Mouse (Mus musculus) forebrain, embryonic 12.5 days (tissue): ENCODE measurements around the gene Glcci1. TPM values are rescaled to one million over a fixed set of nuclear protein-coding genes. Genes with fewer than 3 reads are reported as not detected.

Source experiments
- ATAC-seq: fragments of 200-750 bp; cut with Nextera tagmentation; 2 replicates; pipeline ENCODE4 v1.8.0; 2017; ENCODE audit warnings: moderate TSS enrichment; ENCODE audit not compliant: low FRiP score
- H3K27ac ChIP-seq: fragments of 300-500 bp; sonication (generic); 2 replicates; pipeline ENCODE4 v1.5.1; 2016; ENCODE audit warnings: mild to moderate bottlenecking
- H3K27me3 ChIP-seq: fragments of 300-500 bp; sonication (generic); 2 replicates; pipeline ENCODE4 v1.6.1; 2016; ENCODE audit warnings: mild to moderate bottlenecking
- H3K36me3 ChIP-seq: fragments of 300-500 bp; sonication (generic); replicated peaks from 2 replicates; pipeline ENCODE4 v1.6.1; 2016; ENCODE audit warnings: mild to moderate bottlenecking
- H3K4me1 ChIP-seq: fragments of 300-500 bp; sonication (generic); 2 replicates; pipeline ENCODE4 v1.6.1; 2016
- H3K4me2 ChIP-seq: fragments of 300-500 bp; sonication (generic); 2 replicates; pipeline ENCODE4 v1.6.1; 2016; ENCODE audit warnings: mild to moderate bottlenecking, moderate library complexity
- H3K4me3 ChIP-seq: fragments of 300-500 bp; sonication (generic); replicated peaks from 2 replicates; pipeline ENCODE4 v1.5.1; 2016; ENCODE audit warnings: mild to moderate bottlenecking
- H3K9ac ChIP-seq: fragments of 300-500 bp; sonication (generic); 2 replicates; pipeline ENCODE4 v1.6.1; 2016; ENCODE audit warnings: mild to moderate bottlenecking
- H3K9me3 ChIP-seq: fragments of 300-500 bp; sonication (generic); 2 replicates; pipeline ENCODE4 v1.6.1; 2016
- WGBS: fragments of 180-500 bp; shearing (Covaris S2); methylation state at CpG from one replicate; pipeline ENCODE4 v1.1.7; 2016; 5-methylcytosine and 5-hydroxymethylcytosine counted together
- polyA plus RNA-seq: library from polyadenylated mRNA; unstranded; fragments of >200 nt; fragmentation: Nextera tagmentation; extraction: Ambion mirVana; gene quantifications from 2 replicates; pipeline ENCODE4 v1.2.1, GENCODE M21; 2016

Gene Glcci1
- polyA plus RNA-seq, 1 experiment from 2014 or later, result 18.8 TPM

- Histone ChIP-seq H3K4me3 (no peak overlapping the region), H3K36me3 (no peaks in the 10 kb centered on the region), H3K9me3 (no peaks in the 10 kb centered on the region), H3K4me2 (no peak overlapping the region), H3K27me3 (no peaks in the 10 kb centered on the region), H3K4me1 (no peaks in the 10 kb centered on the region), H3K27ac (no peak overlapping the region), H3K9ac (no peak overlapping the region)
- no peak for ATAC-seq
- WGBS, result 83% methylated on average over 4 of the region's 4 CpGs
Measured at GRCm38 (mm10) chr6:8619582-8620350, 110.4 kb downstream of the Glcci1 start.

- no peak for ATAC-seq
- Histone ChIP-seq H3K4me2 (no peak overlapping the region), H3K9me3 (no peaks in the 10 kb centered on the region), H3K36me3 (no peaks in the 10 kb centered on the region), H3K4me3 (no peak overlapping the region), H3K9ac (no peak overlapping the region), H3K4me1 (no peaks in the 10 kb centered on the region), H3K27ac (no peak overlapping the region), H3K27me3 (no peaks in the 10 kb centered on the region)
- 77% methylated on average over 3 of the region's 3 CpGs for WGBS
Measured at GRCm38 (mm10) chr6:8623045-8623444, 113.6 kb downstream of the Glcci1 start.

GRCm38 (mm10) chr6:8628226-8628625 lies 118.8 kb downstream of the Glcci1 start:
- WGBS, result 90% methylated on average over 8 of the region's 8 CpGs
- ATAC-seq, result no peak
- Histone ChIP-seq H3K9me3 (no peaks in the 10 kb centered on the region), H3K4me3 (no peak overlapping the region), H3K36me3 (no peaks in the 10 kb centered on the region), H3K27ac (no peak overlapping the region), H3K9ac (no peak overlapping the region), H3K27me3 (no peaks in the 10 kb centered on the region), H3K4me1 (no peaks in the 10 kb centered on the region), H3K4me2 (no peak overlapping the region)

GRCm38 (mm10) chr6:8628715-8629267 lies 119.4 kb downstream of the Glcci1 start:
- H3K36me3 ChIP-seq, result no peaks in the 10 kb centered on the region
- H3K27ac ChIP-seq, result no peak overlapping the region
- H3K4me3 ChIP-seq, result no peak overlapping the region
- ATAC-seq, result no peak
- WGBS, result 92% methylated on average over 7 of the region's 7 CpGs
- no peak overlapping the region for H3K9ac ChIP-seq
- no peak overlapping the region for H3K4me2 ChIP-seq
- H3K4me1 ChIP-seq, result no peaks in the 10 kb centered on the region
- no peaks in the 10 kb centered on the region for H3K27me3 ChIP-seq
- no peaks in the 10 kb centered on the region for H3K9me3 ChIP-seq

- Histone ChIP-seq H3K9me3 (no peaks in the 10 kb centered on the region), H3K4me2 (no peak overlapping the region), H3K4me1 (no peaks in the 10 kb centered on the region), H3K27me3 (no peaks in the 10 kb centered on the region), H3K36me3 (no peaks in the 10 kb centered on the region), H3K4me3 (no peak overlapping the region), H3K27ac (no peak overlapping the region), H3K9ac (no peak overlapping the region)
- no peak for ATAC-seq
- 90% methylated on average over 7 of the region's 7 CpGs for WGBS
Measured at GRCm38 (mm10) chr6:8630531-8630930, 121.1 kb downstream of the Glcci1 start.

GRCm38 (mm10) chr6:8631362-8631761 lies 122.0 kb downstream of the Glcci1 start:
- Histone ChIP-seq H3K9me3 (no peaks in the 10 kb centered on the region), H3K4me3 (no peak overlapping the region), H3K4me1 (no peaks in the 10 kb centered on the region), H3K4me2 (no peak overlapping the region), H3K27ac (no peak overlapping the region), H3K27me3 (no peaks in the 10 kb centered on the region), H3K36me3 (no peaks in the 10 kb centered on the region), H3K9ac (no peak overlapping the region)
- 80% methylated on average over 8 of the region's 8 CpGs for WGBS
- ATAC-seq, result no peak

- WGBS, result 87% methylated on average over 5 of the region's 5 CpGs
- Histone ChIP-seq H3K4me1 (no peaks in the 10 kb centered on the region), H3K27ac (no peak overlapping the region), H3K9ac (no peak overlapping the region), H3K4me2 (no peak overlapping the region), H3K27me3 (no peaks in the 10 kb centered on the region), H3K9me3 (no peaks in the 10 kb centered on the region), H3K36me3 (no peaks in the 10 kb centered on the region), H3K4me3 (no peak overlapping the region)
- ATAC-seq, result no peak
Measured at GRCm38 (mm10) chr6:8631986-8632632, 122.7 kb downstream of the Glcci1 start.

GRCm38 (mm10) chr6:8632701-8633100 lies 123.3 kb downstream of the Glcci1 start:
- 92% methylated on average over 4 of the region's 4 CpGs for WGBS
- Histone ChIP-seq H3K27me3 (no peaks in the 10 kb centered on the region), H3K9ac (no peak overlapping the region), H3K27ac (no peak overlapping the region), H3K4me1 (no peaks in the 10 kb centered on the region), H3K9me3 (no peaks in the 10 kb centered on the region), H3K4me3 (no peak overlapping the region), H3K36me3 (no peaks in the 10 kb centered on the region), H3K4me2 (no peak overlapping the region)
- no peak for ATAC-seq

- H3K27me3 ChIP-seq, result no peaks in the 10 kb centered on the region
- H3K9ac ChIP-seq, result no peak overlapping the region
- no peak overlapping the region for H3K27ac ChIP-seq
- H3K4me1 ChIP-seq, result peaks cover 5% of the 10 kb centered on the region; the same call in 1 of the 2 replicates
- 86% methylated on average over 4 of the region's 4 CpGs for WGBS
- no peak overlapping the region for H3K4me3 ChIP-seq
- ATAC-seq, result no peak
- no peak overlapping the region for H3K4me2 ChIP-seq
- no peaks in the 10 kb centered on the region for H3K9me3 ChIP-seq
- no peaks in the 10 kb centered on the region for H3K36me3 ChIP-seq
Measured at GRCm38 (mm10) chr6:8638122-8638521, 128.7 kb downstream of the Glcci1 start.

- Histone ChIP-seq H3K9me3 (no peaks in the 10 kb centered on the region), H3K36me3 (no peaks in the 10 kb centered on the region), H3K27ac (no peak overlapping the region), H3K4me3 (no peak overlapping the region), H3K4me1 (peaks cover 5% of the 10 kb centered on the region; the same call in 1 of the 2 replicates), H3K27me3 (no peaks in the 10 kb centered on the region), H3K9ac (no peak overlapping the region), H3K4me2 (no peak overlapping the region)
- ATAC-seq, result no peak
- 88% methylated on average over 4 of the region's 4 CpGs for WGBS
Measured at GRCm38 (mm10) chr6:8638899-8639298, 129.5 kb downstream of the Glcci1 start.

GRCm38 (mm10) chr6:8639526-8639925 lies 130.1 kb downstream of the Glcci1 start:
- H3K36me3 ChIP-seq, result no peaks in the 10 kb centered on the region
- H3K9ac ChIP-seq, result no peak overlapping the region
- no peak overlapping the region for H3K4me3 ChIP-seq
- peaks cover 5% of the 10 kb centered on the region; the same call in 1 of the 2 replicates for H3K4me1 ChIP-seq
- H3K27ac ChIP-seq, result no peak overlapping the region
- H3K9me3 ChIP-seq, result no peaks in the 10 kb centered on the region
- H3K4me2 ChIP-seq, result no peak overlapping the region
- WGBS, result 84% methylated on average over 2 of the region's 2 CpGs
- no peaks in the 10 kb centered on the region for H3K27me3 ChIP-seq
- ATAC-seq, result no peak

- no peak for ATAC-seq
- Histone ChIP-seq H3K36me3 (no peaks in the 10 kb centered on the region), H3K27ac (no peak overlapping the region), H3K4me1 (peaks cover 13% of the 10 kb centered on the region), H3K4me2 (no peak overlapping the region), H3K9ac (no peak overlapping the region), H3K4me3 (no peak overlapping the region), H3K9me3 (no peaks in the 10 kb centered on the region), H3K27me3 (no peaks in the 10 kb centered on the region)
- 86% methylated on average over 5 of the region's 5 CpGs for WGBS
Measured at GRCm38 (mm10) chr6:8640863-8641262, 131.5 kb downstream of the Glcci1 start.
